Mouse (Mus musculus): ENCODE results near the gene Lrrc25. TPM values are rescaled to one million over a fixed set of nuclear protein-coding genes. Genes with fewer than 3 reads are reported as not detected.
"Not testable (repeated sequence)": the region's sequence is repeated elsewhere in the genome, so short reads cannot be mapped to it uniquely, and the experiment has no call there.

Gene Lrrc25
- 1 to 10 TPM; 1.4 to 2.3 (median 1.8) TPM for total RNA-seq (2022)

- DNase-seq (ENCODE audit: low spot score) = no peak
These were observed at the start of gene Lrrc25 for GRCm38 (mm10) chr8:70615894-70616293. Lrrc25 (plus strand) TSS chr8:70616155.

GRCm38 (mm10) chr8:70570360-70570759, 45.6 kb upstream of the Lrrc25 start:
- no peak for DNase-seq (ENCODE audit: low spot score)

- DNase-seq (ENCODE audit: low spot score) = peak; percentile 68
These were observed 45.0 kb upstream of the Lrrc25 start for GRCm38 (mm10) chr8:70570990-70571389.

GRCm38 (mm10) chr8:70574302-70574701, 41.7 kb upstream of the Lrrc25 start:
- no peak for DNase-seq (ENCODE audit: low spot score)

- peak; percentile 71 for DNase-seq (ENCODE audit: low spot score)
These were observed 41.0 kb upstream of the Lrrc25 start for GRCm38 (mm10) chr8:70574915-70575314.

GRCm38 (mm10) chr8:70577207-70577606, 38.7 kb upstream of the Lrrc25 start:
- DNase-seq (ENCODE audit: low spot score) = no peak

- peak; percentile 72 for DNase-seq (ENCODE audit: low spot score)
These were observed 32.2 kb upstream of the Lrrc25 start for GRCm38 (mm10) chr8:70583476-70584387.

GRCm38 (mm10) chr8:70584606-70585257, 31.2 kb upstream of the Lrrc25 start:
- no peak for DNase-seq (ENCODE audit: low spot score)

GRCm38 (mm10) chr8:70585258-70585652, 30.7 kb upstream of the Lrrc25 start:
- DNase-seq (ENCODE audit: low spot score) = peak; percentile 62

- not testable (repeated sequence) for DNase-seq (ENCODE audit: low spot score)
These were observed 28.0 kb upstream of the Lrrc25 start for GRCm38 (mm10) chr8:70587955-70588354.

- DNase-seq (ENCODE audit: low spot score) = no peak
These were observed 24.4 kb upstream of the Lrrc25 start for GRCm38 (mm10) chr8:70591569-70591968.

- no peak for DNase-seq (ENCODE audit: low spot score)
These were observed 22.8 kb upstream of the Lrrc25 start for GRCm38 (mm10) chr8:70593173-70593572.

- DNase-seq (ENCODE audit: low spot score) = peak; percentile 75
These were observed 21.9 kb upstream of the Lrrc25 start, which contains the start of gene Isyna1 for GRCm38 (mm10) chr8:70593961-70594609. Isyna1 (plus strand) TSS chr8:70594373.

GRCm38 (mm10) chr8:70594621-70595564, 21.1 kb upstream of the Lrrc25 start:
- DNase-seq (ENCODE audit: low spot score) = no peak

- no peak for DNase-seq (ENCODE audit: low spot score)
These were observed 20.1 kb upstream of the Lrrc25 start for GRCm38 (mm10) chr8:70595811-70596210.

GRCm38 (mm10) chr8:70596216-70596615, 19.7 kb upstream of the Lrrc25 start:
- no peak for DNase-seq (ENCODE audit: low spot score)

GRCm38 (mm10) chr8:70596775-70597416, 19.1 kb upstream of the Lrrc25 start:
- DNase-seq (ENCODE audit: low spot score) = no peak

GRCm38 (mm10) chr8:70597417-70598272, 18.3 kb upstream of the Lrrc25 start:
- no peak for DNase-seq (ENCODE audit: low spot score)

GRCm38 (mm10) chr8:70598283-70598682, 17.7 kb upstream of the Lrrc25 start:
- no peak for DNase-seq (ENCODE audit: low spot score)

GRCm38 (mm10) chr8:70598722-70599121, 17.2 kb upstream of the Lrrc25 start:
- no peak for DNase-seq (ENCODE audit: low spot score)
